ENCODE assay signal across 19 mouse cellular contexts in genomic region chr12:112265289-112265969, GRCm38 (mm10).
DNase-seq lines count a peak whose midpoint lies in the region; ATAC-seq lines count a peak whose summit lies in the region.
"Had no signal": no experiment of that assay in that cellular context is flagged by ENCODE, and none has a peak within 500 bp of the region (broad histone marks: within the 10 kb centered on the region; RNA-seq: fewer than 3 reads in every experiment).

No protein-coding gene starts in this region.

- no peak overlapping the region for H3K4me3 ChIP-seq in kidney, embryonic 14.5 days (ENCODE audit: low read length)
- H3K4me3 ChIP-seq in limb, embryonic 11.5 days (ENCODE audit: low read depth, low read length) = no peak overlapping the region
- H3K4me3 ChIP-seq: hindbrain, embryonic 12.5 days; liver, embryonic 13.5 days; megakaryocyte, embryonic 14.5 days had no signal

- DNase-seq in kidney, adult 18-20 months = no peak
- DNase-seq in 3T3-L1 (ENCODE audit: low read depth, low spot score) (peak; percentile 11), MN1 (ENCODE audit: low spot score) (peak; percentile 12)
- peak; percentile 55 for DNase-seq in limb, embryonic 11.5 days (ENCODE audit: low spot score)
- no peak for DNase-seq in gastrocnemius, adult 18-20 months (ENCODE audit: low spot score)
- no peak for DNase-seq in right cerebral cortex, postnatal 10 days (ENCODE audit: low spot score in 2 of 2)
- no peak for DNase-seq in spleen, adult 18-20 months
- DNase-seq: adrenal gland, adult 8-10 months; cerebellum, postnatal 10 days; liver, embryonic 13.5 days; lung, postnatal 10 days; right cerebral cortex, postnatal 25 days; thymus, adult 18-20 months had no signal

- no peaks in the 10 kb centered on the region for H3K36me3 ChIP-seq in kidney, embryonic 14.5 days (ENCODE audit: control insufficient read depth, insufficient read depth, low read length)
- H3K36me3 ChIP-seq in limb, embryonic 11.5 days (ENCODE audit: control insufficient read depth, insufficient read depth, low read length) = no peaks in the 10 kb centered on the region
- H3K36me3 ChIP-seq: G1E; hindbrain, embryonic 12.5 days; liver, embryonic 13.5 days had no signal

- no peak overlapping the region; the same call in 1 of the 2 replicates for H3K9ac ChIP-seq in kidney, embryonic 14.5 days (ENCODE audit: low read depth, low read length)
- H3K9ac ChIP-seq in limb, embryonic 11.5 days (ENCODE audit: low read length) = no peak overlapping the region
- H3K9ac ChIP-seq: liver, embryonic 13.5 days had no signal

- 0 out of 2 replicates have a peak, but pooled peaks cover 9% of the 10 kb centered on the region for H3K4me1 ChIP-seq in kidney, embryonic 14.5 days (ENCODE audit: control insufficient read depth, insufficient read depth, low read length)
- H3K4me1 ChIP-seq in limb, embryonic 11.5 days (ENCODE audit: control insufficient read depth, insufficient read depth, low read length) = peaks cover 31% of the 10 kb centered on the region
- H3K4me1 ChIP-seq: hindbrain, embryonic 12.5 days; liver, embryonic 13.5 days; megakaryocyte, embryonic 14.5 days had no signal

- ATAC-seq in kidney, embryonic 14.5 days (ENCODE audit: low FRiP score, low TSS enrichment) = peak; percentile 48; the same call in 1 of the 2 replicates
- ATAC-seq in limb, embryonic 11.5 days (ENCODE audit: insufficient number of reproducible peaks, low FRiP score, low TSS enrichment, low read depth) = 0 out of 2 replicates have a peak, but pooled peaks have one; percentile 41
- ATAC-seq: CD4-positive, CD25-positive, alpha-beta regulatory T cell, adult 4 months; intestine, embryonic 16.5 days had no signal

- H3K27me3 ChIP-seq in kidney, embryonic 14.5 days (ENCODE audit: control insufficient read depth, insufficient read depth, low read length) = peaks cover 9% of the 10 kb centered on the region
- peaks cover 3% of the 10 kb centered on the region; the same call in 1 of the 2 replicates for H3K27me3 ChIP-seq in limb, embryonic 11.5 days (ENCODE audit: control insufficient read depth, insufficient read depth, low read length)

- WGBS in kidney, embryonic 14.5 days = 16% methylated on average over 10 of the region's 10 CpGs
- 21% methylated on average over 10 of the region's 10 CpGs for WGBS in limb, embryonic 11.5 days

- H3K27ac ChIP-seq in kidney, embryonic 14.5 days (ENCODE audit: low read depth, low read length) = no peak overlapping the region
- 0 out of 2 replicates have a peak overlapping the region, but pooled peaks have one; percentile 30 for H3K27ac ChIP-seq in limb, embryonic 11.5 days (replicated peaks; ENCODE audit: low read depth, low read length)
- H3K27ac ChIP-seq: hindbrain, embryonic 12.5 days; liver, embryonic 13.5 days had no signal

- H3K4me2 ChIP-seq in kidney, embryonic 14.5 days (replicated peaks; ENCODE audit: low read depth, low read length) = no peak overlapping the region
- no peak overlapping the region for H3K4me2 ChIP-seq in limb, embryonic 11.5 days (ENCODE audit: low read depth, severe bottlenecking)
- H3K4me2 ChIP-seq: hindbrain, embryonic 12.5 days; liver, embryonic 13.5 days had no signal

- no peaks in the 10 kb centered on the region for H3K9me3 ChIP-seq in kidney, embryonic 14.5 days (ENCODE audit: control insufficient read depth, low read length)
- H3K9me3 ChIP-seq in limb, embryonic 11.5 days (ENCODE audit: control insufficient read depth, low read length) = no peaks in the 10 kb centered on the region
- H3K9me3 ChIP-seq: G1E; hindbrain, embryonic 12.5 days; liver, embryonic 13.5 days; megakaryocyte, embryonic 14.5 days had no signal

Comparison
In these comparisons a context has a peak if more than half of its experiments do, and no peak if none do; other contexts are left out.
1. DNase-seq: peak in 3T3-L1 (single experiment), MN1 (single experiment) and limb, embryonic 11.5 days (single experiment); none in kidney, adult 18-20 months (single experiment), gastrocnemius, adult 18-20 months (single experiment), right cerebral cortex, postnatal 10 days (0 of 2) and spleen, adult 18-20 months (0 of 2).